Mouse (Mus musculus) G1E-ER4 (cell line): Measurements from ENCODE around the gene Cdh13. TPM values are rescaled to one million over a fixed set of nuclear protein-coding genes. Genes with fewer than 3 reads are reported as not detected.

Experiments used
- GATA1 ChIP-seq: IDR thresholded peaks from one replicate; pipeline ENCODE4 v1.8.0; 2012; ENCODE audit warnings: low read length, inconsistent platforms
- polyA plus RNA-seq: library from polyadenylated mRNA; stranded (reverse); fragments of >175 nt; gene quantifications from 2 replicates; pipeline ENCODE4 v1.2.3, GENCODE M21; 2012

The Cdh13 gene
- polyA plus RNA-seq, 1 experiment = not detected

- no peak for TF ChIP-seq GATA1
Observed at GRCm38 (mm10) chr8:118626425-118626824, 342.9 kb downstream of the Cdh13 start.

- no peak for TF ChIP-seq GATA1
Observed at GRCm38 (mm10) chr8:118627737-118628136, 344.2 kb downstream of the Cdh13 start.

GRCm38 (mm10) chr8:118628702-118629101 lies 345.2 kb downstream of the Cdh13 start:
- TF ChIP-seq GATA1 = no peak

- TF ChIP-seq GATA1 = no peak
Observed at GRCm38 (mm10) chr8:118635296-118636060, 351.9 kb downstream of the Cdh13 start.

- no peak for TF ChIP-seq GATA1
Observed at GRCm38 (mm10) chr8:118639606-118640005, 356.1 kb downstream of the Cdh13 start.

GRCm38 (mm10) chr8:118641799-118642198 lies 358.3 kb downstream of the Cdh13 start:
- TF ChIP-seq GATA1 = no peak

GRCm38 (mm10) chr8:118648801-118649537 lies 365.4 kb downstream of the Cdh13 start:
- no peak for TF ChIP-seq GATA1

- TF ChIP-seq GATA1 = no peak
Observed at GRCm38 (mm10) chr8:118649981-118650380, 366.4 kb downstream of the Cdh13 start.

- no peak for TF ChIP-seq GATA1
Observed at GRCm38 (mm10) chr8:118662001-118662829, 378.7 kb downstream of the Cdh13 start.

- TF ChIP-seq GATA1 = no peak
Observed at GRCm38 (mm10) chr8:118665081-118665480, 381.5 kb downstream of the Cdh13 start.

GRCm38 (mm10) chr8:118667736-118668135 lies 384.2 kb downstream of the Cdh13 start:
- TF ChIP-seq GATA1 = no peak

- no peak for TF ChIP-seq GATA1
Observed at GRCm38 (mm10) chr8:118676233-118676632, 392.7 kb downstream of the Cdh13 start.

GRCm38 (mm10) chr8:118679347-118679746 lies 395.8 kb downstream of the Cdh13 start:
- TF ChIP-seq GATA1 = no peak

GRCm38 (mm10) chr8:118683386-118683785 lies 399.9 kb downstream of the Cdh13 start:
- TF ChIP-seq GATA1 = no peak

GRCm38 (mm10) chr8:118685863-118686262 lies 402.3 kb downstream of the Cdh13 start:
- TF ChIP-seq GATA1 = no peak

- TF ChIP-seq GATA1 = no peak
Observed at GRCm38 (mm10) chr8:118689849-118690248, 406.3 kb downstream of the Cdh13 start.

GRCm38 (mm10) chr8:118701312-118701880 lies 417.9 kb downstream of the Cdh13 start:
- no peak for TF ChIP-seq GATA1
